ENCODE assay signal across 17 mouse cellular contexts in the genomic region with DNA sequence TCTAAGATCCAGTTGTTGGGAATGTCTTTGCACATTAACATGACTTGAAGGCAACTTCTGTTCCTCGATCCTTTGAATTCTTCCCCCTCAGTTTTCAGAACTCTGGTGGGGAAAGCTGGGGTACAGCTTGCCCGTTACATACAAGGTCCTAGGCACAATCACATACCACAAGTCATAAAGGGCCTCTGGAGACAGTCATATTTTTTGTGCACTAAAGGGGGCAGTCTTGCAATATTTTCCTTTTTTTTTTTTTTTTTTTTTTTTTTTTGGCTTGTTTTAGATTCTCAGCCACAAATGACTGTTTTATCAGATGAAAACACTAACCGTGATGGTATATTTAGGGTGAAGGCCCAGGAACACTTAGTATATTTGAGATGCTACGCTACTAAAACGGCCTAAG. TPM values are rescaled to one million over a fixed set of nuclear protein-coding genes. Genes with fewer than 3 reads are reported as not detected.
DNase-seq lines count a peak whose midpoint lies in the region; ATAC-seq and TF ChIP-seq lines count a peak whose summit lies in the region.
"Had no signal": no experiment of that assay in that cellular context is flagged by ENCODE, and none has a peak within 500 bp of the region (broad histone marks: within the 10 kb centered on the region; RNA-seq: fewer than 3 reads in every experiment).

No protein-coding gene starts in this region.

- peak; percentile 56 for DNase-seq in 3134 (ENCODE audit: extremely low read depth, insufficient read length, low spot score)
- peak; percentile 30 for DNase-seq in A20 (ENCODE audit: low read depth, low spot score)
- DNase-seq in left cerebral cortex, postnatal 10 days (ENCODE audit: extremely low spot score in 1 of 2, low spot score in 2 of 2): no peak
- DNase-seq: adrenal gland, postnatal 36 days; cerebellum, adult 8-10 months; left cerebral cortex, postnatal 4 days; right cerebral cortex, adult 18-20 months; thymus, postnatal 25 days had no signal

- ATAC-seq in intestine, postnatal 0 days: no peak
- no peak for ATAC-seq in intestine, embryonic 15.5 days
- peak; percentile 44 to 46; a peak in 1 of 4 replicates for ATAC-seq in hematopoietic stem cell, adult 5-6 weeks (replicated peaks in 1 of 2; ENCODE audit: insufficient read depth in 1 of 2, low FRiP score in 2 of 2, low TSS enrichment in 1 of 2, low read depth in 1 of 2, poor library complexity in 2 of 2, severe bottlenecking in 2 of 2)
- ATAC-seq in midbrain, embryonic 15.5 days (replicated peaks): no peak
- ATAC-seq: forebrain, embryonic 14.5 days had no signal

- no peak overlapping the region for H3K4me2 ChIP-seq in intestine, postnatal 0 days (replicated peaks; ENCODE audit: low read depth)
- H3K4me2 ChIP-seq in intestine, embryonic 15.5 days (replicated peaks): no peak overlapping the region
- H3K4me2 ChIP-seq in midbrain, embryonic 15.5 days: no peak overlapping the region
- H3K4me2 ChIP-seq: embryonic facial prominence, embryonic 13.5 days; hindbrain, embryonic 15.5 days had no signal

- no peak overlapping the region for H3K27ac ChIP-seq in intestine, postnatal 0 days (ENCODE audit: low read depth, low read length)
- no peak overlapping the region for H3K27ac ChIP-seq in intestine, embryonic 15.5 days
- H3K27ac ChIP-seq in midbrain, embryonic 15.5 days: no peak overlapping the region
- H3K27ac ChIP-seq: embryonic facial prominence, embryonic 13.5 days; hindbrain, embryonic 15.5 days had no signal

- 62% methylated on average over 5 of the region's 5 CpGs for WGBS in intestine, postnatal 0 days
- 73% methylated on average over 5 of the region's 5 CpGs for WGBS in intestine, embryonic 15.5 days
- 83% methylated on average over 5 of the region's 5 CpGs for WGBS in midbrain, embryonic 15.5 days

- no peaks in the 10 kb centered on the region for H3K36me3 ChIP-seq in intestine, postnatal 0 days (ENCODE audit: control insufficient read depth, insufficient read depth)
- no peaks in the 10 kb centered on the region for H3K36me3 ChIP-seq in intestine, embryonic 15.5 days
- no peaks in the 10 kb centered on the region for H3K36me3 ChIP-seq in midbrain, embryonic 15.5 days (replicated peaks)
- H3K36me3 ChIP-seq: embryonic facial prominence, embryonic 13.5 days; hindbrain, embryonic 15.5 days had no signal

- no peaks in the 10 kb centered on the region for H3K9me3 ChIP-seq in intestine, postnatal 0 days (ENCODE audit: control insufficient read depth)
- H3K9me3 ChIP-seq in intestine, embryonic 15.5 days: no peaks in the 10 kb centered on the region
- no peaks in the 10 kb centered on the region for H3K9me3 ChIP-seq in midbrain, embryonic 15.5 days
- H3K9me3 ChIP-seq: embryonic facial prominence, embryonic 13.5 days; hindbrain, embryonic 15.5 days had no signal

- no peak overlapping the region for H3K4me3 ChIP-seq in intestine, postnatal 0 days (ENCODE audit: low read depth, low read length)
- no peak overlapping the region for H3K4me3 ChIP-seq in intestine, embryonic 15.5 days (replicated peaks)
- H3K4me3 ChIP-seq in midbrain, embryonic 15.5 days: no peak overlapping the region
- H3K4me3 ChIP-seq: embryonic facial prominence, embryonic 13.5 days; hindbrain, embryonic 15.5 days had no signal

- no peak overlapping the region for H3K9ac ChIP-seq in intestine, postnatal 0 days (ENCODE audit: low read depth, low read length)
- H3K9ac ChIP-seq in intestine, embryonic 15.5 days: no peak overlapping the region
- H3K9ac ChIP-seq in midbrain, embryonic 15.5 days: no peak overlapping the region
- H3K9ac ChIP-seq: embryonic facial prominence, embryonic 13.5 days; hindbrain, embryonic 15.5 days had no signal

- peaks cover 3% of the 10 kb centered on the region; the same call in 1 of the 2 replicates for H3K27me3 ChIP-seq in intestine, postnatal 0 days (replicated peaks; ENCODE audit: control insufficient read depth, insufficient read depth, low read length)
- no peaks in the 10 kb centered on the region for H3K27me3 ChIP-seq in intestine, embryonic 15.5 days (replicated peaks)
- no peaks in the 10 kb centered on the region for H3K27me3 ChIP-seq in midbrain, embryonic 15.5 days (replicated peaks)
- H3K27me3 ChIP-seq: embryonic facial prominence, embryonic 13.5 days; hindbrain, embryonic 15.5 days had no signal

- intact Hi-C loops in left cerebral cortex, postnatal 10 days (cut with DNase I): no loop called here

- no peaks in the 10 kb centered on the region for H3K4me1 ChIP-seq in intestine, postnatal 0 days (replicated peaks; ENCODE audit: control insufficient read depth, insufficient read depth, low read length)
- no peaks in the 10 kb centered on the region for H3K4me1 ChIP-seq in intestine, embryonic 15.5 days (replicated peaks)
- H3K4me1 ChIP-seq in midbrain, embryonic 15.5 days: 0 out of 2 replicates have a peak, but pooled peaks cover 6% of the 10 kb centered on the region
- H3K4me1 ChIP-seq: embryonic facial prominence, embryonic 13.5 days had no signal

- TF ChIP-seq CTCF in intestine, postnatal 0 days (IDR thresholded peaks at IDR 0.05; ENCODE audit: low read depth): peak; percentile 50

RNA-seq across cellular contexts. Expression of gene Tppp3, which starts 18.0 kb away (rescaled TPM):
- 67.9 and 78.5 TPM in 2 replicates for polyA plus RNA-seq in intestine, postnatal 0 days (2015; fragmentation: Nextera tagmentation; extraction: Ambion mirVana)
- polyA plus RNA-seq in intestine, embryonic 15.5 days (2015; fragmentation: Nextera tagmentation; extraction: Ambion mirVana): 38.1 and 39.3 TPM in 2 replicates
- total RNA-seq in hematopoietic stem cell, adult 5-6 weeks (2017): 3.2 TPM in 1 of 2 replicates, not detected in the other
- polyA plus RNA-seq in midbrain, embryonic 15.5 days (2015; fragmentation: Nextera tagmentation; extraction: Ambion mirVana): 125 and 127 TPM in 2 replicates
- total RNA-seq in left cerebral cortex, postnatal 10 days (2021): 10 to 100 TPM; 75.5 to 88.7 TPM

RNA-seq across cellular contexts. Expression of gene Lrrc36, which starts 39.9 kb away (rescaled TPM):
- polyA plus RNA-seq in intestine, postnatal 0 days (2015; fragmentation: Nextera tagmentation; extraction: Ambion mirVana): 0.10 and 0.20 TPM in 2 replicates
- polyA plus RNA-seq in intestine, embryonic 15.5 days (2015; fragmentation: Nextera tagmentation; extraction: Ambion mirVana): 0.24 and 0.26 TPM in 2 replicates
- total RNA-seq in hematopoietic stem cell, adult 5-6 weeks (2017): 0.20 and 2.1 TPM in 2 replicates
- polyA plus RNA-seq in midbrain, embryonic 15.5 days (2015; fragmentation: Nextera tagmentation; extraction: Ambion mirVana): 0.97 and 1.3 TPM in 2 replicates
- total RNA-seq in left cerebral cortex, postnatal 10 days (2021): under 1 TPM; 0.32 to 0.79 TPM
- polyA plus RNA-seq: embryonic facial prominence, embryonic 13.5 days had no signal

RNA-seq across cellular contexts. Expression of gene Kctd19, which starts 40.0 kb away (rescaled TPM):
- polyA plus RNA-seq in intestine, postnatal 0 days (2015; fragmentation: Nextera tagmentation; extraction: Ambion mirVana): 0.07 and 0.13 TPM in 2 replicates
- polyA plus RNA-seq in intestine, embryonic 15.5 days (2015; fragmentation: Nextera tagmentation; extraction: Ambion mirVana): 0.05 TPM in 1 of 2 replicates, not detected in the other
- not detected in 2 replicates for total RNA-seq in hematopoietic stem cell, adult 5-6 weeks (2017)
- polyA plus RNA-seq in midbrain, embryonic 15.5 days (2015; fragmentation: Nextera tagmentation; extraction: Ambion mirVana): not detected in 2 replicates
- total RNA-seq in left cerebral cortex, postnatal 10 days (2021): not detected
- total RNA-seq: adrenal gland, postnatal 36 days; gastrocnemius, postnatal 4 days; layer of hippocampus, adult 18-20 months; left cerebral cortex, postnatal 4 days had no signal
- polyA plus RNA-seq: embryonic facial prominence, embryonic 13.5 days; hindbrain, embryonic 15.5 days had no signal

RNA-seq across cellular contexts. Expression of gene Zdhhc1, which starts 43.4 kb away (rescaled TPM):
- polyA plus RNA-seq in intestine, postnatal 0 days (2015; fragmentation: Nextera tagmentation; extraction: Ambion mirVana): 6.4 and 7.1 TPM in 2 replicates
- polyA plus RNA-seq in intestine, embryonic 15.5 days (2015; fragmentation: Nextera tagmentation; extraction: Ambion mirVana): 20.1 and 22.6 TPM in 2 replicates
- total RNA-seq in hematopoietic stem cell, adult 5-6 weeks (2017): 7.3 and 11.2 TPM in 2 replicates
- 36.5 and 39.9 TPM in 2 replicates for polyA plus RNA-seq in midbrain, embryonic 15.5 days (2015; fragmentation: Nextera tagmentation; extraction: Ambion mirVana)
- total RNA-seq in left cerebral cortex, postnatal 10 days (2021): 10 to 100 TPM; 21.6 to 21.8 TPM

Comparison
In these comparisons a context has a peak if more than half of its experiments do, and no peak if none do; other contexts are left out.
1. ATAC-seq: peak in hematopoietic stem cell, adult 5-6 weeks (2 of 2); none in intestine, postnatal 0 days (single experiment), intestine, embryonic 15.5 days (single experiment) and midbrain, embryonic 15.5 days (single experiment).
2. DNase-seq: peak in 3134 (single experiment) and A20 (single experiment); none in left cerebral cortex, postnatal 10 days (0 of 2).